Mouse (Mus musculus): Measurements from ENCODE around the gene Acot6. TPM values are rescaled to one million over a fixed set of nuclear protein-coding genes. Genes with fewer than 3 reads are reported as not detected.

Gene Acot6
- total RNA-seq, 1 experiment, result 0.36 TPM

GRCm38 (mm10) chr12:84053679-84054391 lies 46.6 kb upstream of the Acot6 start:
- no peak for DNase-seq (ENCODE audit: low read depth, low spot score)
- Histone ChIP-seq H3K9me3 (ENCODE audit: control insufficient read depth, insufficient read depth, low read depth, low read length) (no peaks in the 10 kb centered on the region), H3K4me1 (ENCODE audit: control insufficient read depth in 2 of 2, insufficient read depth in 2 of 2, low read length in 2 of 2, poor library complexity in 1 of 2) (no peaks in the 10 kb centered on the region), H3K36me3 (ENCODE audit: control insufficient read depth, insufficient read depth, low read length, poor library complexity, severe bottlenecking) (no peaks in the 10 kb centered on the region), H3K27ac (ENCODE audit: insufficient read depth, low read depth, low read length, poor library complexity, severe bottlenecking) (no peak overlapping the region), H3K4me3 (ENCODE audit: insufficient read depth in 1 of 2, low read depth in 1 of 2, low read length in 2 of 2, poor library complexity in 1 of 2, severe bottlenecking in 1 of 2) (peak overlapping the region; percentile 56), H3K9ac (ENCODE audit: insufficient read depth, low read depth, low read length, poor library complexity, severe bottlenecking) (peak overlapping the region; percentile 23; the same call in 1 of the 2 replicates)
- in situ Hi-C loops (cut with MboI; ENCODE audit: low sequenced_read_pairs in 2 of 2, unreplicated experiment in 2 of 2), result no loop called here
- TF ChIP-seq ZC3H11A (IDR thresholded peaks at IDR 0.05; ENCODE audit: borderline replicate concordance, low read depth, low read length), result no peak
- TF ChIP-seq HCFC1 (IDR thresholded peaks at IDR 0.05; ENCODE audit: borderline replicate concordance, insufficient read depth, low read length), result 0 out of 2 replicates have a peak, but pooled peaks have one; percentile 3

- TF ChIP-seq ZC3H11A (IDR thresholded peaks at IDR 0.05; ENCODE audit: borderline replicate concordance, low read depth, low read length), result no peak
- no peak for TF ChIP-seq ZNF384 (IDR thresholded peaks at IDR 0.05; ENCODE audit: low read depth, low read length)
- no peak for TF ChIP-seq HCFC1 (IDR thresholded peaks at IDR 0.05; ENCODE audit: borderline replicate concordance, insufficient read depth, low read length)
- no peak for TF ChIP-seq MAFK (IDR thresholded peaks at IDR 0.05; ENCODE audit: insufficient read depth, low read depth, low read length)
- no peak for TF ChIP-seq CHD2 (IDR thresholded peaks at IDR 0.05; ENCODE audit: low read depth, low read length)
- Histone ChIP-seq H3K4me1 (ENCODE audit: control insufficient read depth in 2 of 2, insufficient read depth in 2 of 2, low read length in 2 of 2, poor library complexity in 1 of 2) (peaks cover 0 to 2% of the 10 kb centered on the region in 2 experiments; a peak in 1 of 4 replicates), H3K9ac (ENCODE audit: insufficient read depth, low read depth, low read length, poor library complexity, severe bottlenecking) (no peak overlapping the region), H3K27ac (ENCODE audit: insufficient read depth, low read depth, low read length, poor library complexity, severe bottlenecking) (no peak overlapping the region), H3K4me3 (ENCODE audit: insufficient read depth in 1 of 2, low read depth in 1 of 2, low read length in 2 of 2, poor library complexity in 1 of 2, severe bottlenecking in 1 of 2) (no peak overlapping the region), H3K9me3 (ENCODE audit: control insufficient read depth, insufficient read depth, low read depth, low read length) (no peaks in the 10 kb centered on the region), H3K36me3 (ENCODE audit: control insufficient read depth, insufficient read depth, low read length, poor library complexity, severe bottlenecking) (no peaks in the 10 kb centered on the region)
- no peak for DNase-seq (ENCODE audit: low read depth, low spot score)
- in situ Hi-C loops (cut with MboI; ENCODE audit: low sequenced_read_pairs in 2 of 2, unreplicated experiment in 2 of 2), result no loop called here
These were observed 39.5 kb upstream of the Acot6 start for GRCm38 (mm10) chr12:84060946-84061345.

- Histone ChIP-seq H3K9ac (ENCODE audit: insufficient read depth, low read depth, low read length, poor library complexity, severe bottlenecking) (peak overlapping the region; percentile 2; the same call in 1 of the 2 replicates), H3K4me3 (ENCODE audit: insufficient read depth in 1 of 2, low read depth in 1 of 2, low read length in 2 of 2, poor library complexity in 1 of 2, severe bottlenecking in 1 of 2) (peak overlapping the region in 1 of 2 experiments; percentile 31; a peak in 2 of 4 replicates), H3K4me1 (ENCODE audit: control insufficient read depth in 2 of 2, insufficient read depth in 2 of 2, low read length in 2 of 2, poor library complexity in 1 of 2) (peaks cover 0 to 2% of the 10 kb centered on the region in 2 experiments; a peak in 1 of 4 replicates), H3K36me3 (ENCODE audit: control insufficient read depth, insufficient read depth, low read length, poor library complexity, severe bottlenecking) (no peaks in the 10 kb centered on the region), H3K27ac (ENCODE audit: insufficient read depth, low read depth, low read length, poor library complexity, severe bottlenecking) (no peak overlapping the region), H3K9me3 (ENCODE audit: control insufficient read depth, insufficient read depth, low read depth, low read length) (no peaks in the 10 kb centered on the region)
- TF ChIP-seq CHD2 (IDR thresholded peaks at IDR 0.05; ENCODE audit: low read depth, low read length), result no peak
- TF ChIP-seq MAFK (IDR thresholded peaks at IDR 0.05; ENCODE audit: insufficient read depth, low read depth, low read length), result no peak
- no peak for TF ChIP-seq HCFC1 (IDR thresholded peaks at IDR 0.05; ENCODE audit: borderline replicate concordance, insufficient read depth, low read length)
- TF ChIP-seq ZNF384 (IDR thresholded peaks at IDR 0.05; ENCODE audit: low read depth, low read length), result no peak
- TF ChIP-seq ZC3H11A (IDR thresholded peaks at IDR 0.05; ENCODE audit: borderline replicate concordance, low read depth, low read length), result no peak
- no peak for DNase-seq (ENCODE audit: low read depth, low spot score)
- in situ Hi-C loops (cut with MboI; ENCODE audit: low sequenced_read_pairs in 2 of 2, unreplicated experiment in 2 of 2), result no loop called here
These were observed 38.1 kb upstream of the Acot6 start for GRCm38 (mm10) chr12:84062336-84062735.

GRCm38 (mm10) chr12:84063228-84063627 lies 37.2 kb upstream of the Acot6 start:
- no peaks in the 10 kb centered on the region for H3K36me3 ChIP-seq (ENCODE audit: control insufficient read depth, insufficient read depth, low read length, poor library complexity, severe bottlenecking)
- TF ChIP-seq ZC3H11A (IDR thresholded peaks at IDR 0.05; ENCODE audit: borderline replicate concordance, low read depth, low read length) (peak; percentile 91), ZNF384 (IDR thresholded peaks at IDR 0.05; ENCODE audit: low read depth, low read length) (no peak), CHD2 (IDR thresholded peaks at IDR 0.05; ENCODE audit: low read depth, low read length) (no peak)
- in situ Hi-C loops (cut with MboI; ENCODE audit: low sequenced_read_pairs in 2 of 2, unreplicated experiment in 2 of 2), result no loop called here
- no peak overlapping the region for H3K4me3 ChIP-seq (ENCODE audit: insufficient read depth in 1 of 2, low read depth in 1 of 2, low read length in 2 of 2, poor library complexity in 1 of 2, severe bottlenecking in 1 of 2)
- no peaks in the 10 kb centered on the region for H3K9me3 ChIP-seq (ENCODE audit: control insufficient read depth, insufficient read depth, low read depth, low read length)
- no peak overlapping the region for H3K9ac ChIP-seq (ENCODE audit: insufficient read depth, low read depth, low read length, poor library complexity, severe bottlenecking)
- peak; percentile 67 for DNase-seq (ENCODE audit: low read depth, low spot score)
- peaks cover 0 to 2% of the 10 kb centered on the region in 2 experiments; a peak in 1 of 4 replicates for H3K4me1 ChIP-seq (ENCODE audit: control insufficient read depth in 2 of 2, insufficient read depth in 2 of 2, low read length in 2 of 2, poor library complexity in 1 of 2)
- no peak overlapping the region for H3K27ac ChIP-seq (ENCODE audit: insufficient read depth, low read depth, low read length, poor library complexity, severe bottlenecking)

All from ES-E14 (cell line).